Mouse (Mus musculus) testis, adult 2 months (tissue): ENCODE measurements around the gene Cep131. TPM values are rescaled to one million over a fixed set of nuclear protein-coding genes. Genes with fewer than 3 reads are reported as not detected.

ENCODE experiments used
- H3K27ac ChIP-seq: fragments of 200-500 bp; 2 replicates; pipeline ENCODE4 v1.5.1; 2012; ENCODE audit warnings: low read depth, low read length; ENCODE audit not compliant: control insufficient read depth, insufficient read depth
- H3K27me3 ChIP-seq: fragments of 200-500 bp; 2 replicates; pipeline ENCODE4 v1.6.1; 2012; ENCODE audit warnings: mild to moderate bottlenecking, low read length, moderate library complexity; ENCODE audit not compliant: control insufficient read depth, insufficient read depth
- H3K36me3 ChIP-seq: fragments of 200-500 bp; 2 replicates; pipeline ENCODE4 v1.6.1; 2012; ENCODE audit warnings: mild to moderate bottlenecking, low read length; ENCODE audit not compliant: control insufficient read depth, insufficient read depth
- H3K4me1 ChIP-seq: fragments of 200-500 bp; 2 replicates; pipeline ENCODE4 v1.6.1; 2012; ENCODE audit warnings: low read length; ENCODE audit not compliant: control insufficient read depth, insufficient read depth
- H3K4me3 ChIP-seq: fragments of 200-500 bp; 2 replicates; pipeline ENCODE4 v1.5.1; 2012; ENCODE audit warnings: low read depth, mild to moderate bottlenecking, low read length, moderate library complexity, mixed read lengths; ENCODE audit not compliant: control insufficient read depth
- CTCF ChIP-seq: fragments of 200-500 bp; IDR thresholded peaks from 2 replicates; pipeline ENCODE4 v1.5.1; 2012; ENCODE audit warnings: low read depth, mild to moderate bottlenecking, inconsistent platforms, low read length, moderate library complexity; ENCODE audit not compliant: control insufficient read depth, insufficient read depth, insufficient replicate concordance
- POLR2A ChIP-seq: fragments of 200-500 bp; IDR thresholded peaks from 2 replicates; pipeline ENCODE4 v1.6.1; 2012; ENCODE audit warnings: low read depth, mild to moderate bottlenecking, inconsistent platforms, low read length, moderate library complexity; ENCODE audit not compliant: control insufficient read depth
- polyA plus RNA-seq: library from polyadenylated mRNA; depleted of rRNA; stranded (reverse); fragments of >200 nt; gene quantifications from 2 replicates; pipeline ENCODE4 v1.2.3, GENCODE M21; 2012

The Cep131 gene
- polyA plus RNA-seq, 1 experiment = 41.3 TPM

DNA sequence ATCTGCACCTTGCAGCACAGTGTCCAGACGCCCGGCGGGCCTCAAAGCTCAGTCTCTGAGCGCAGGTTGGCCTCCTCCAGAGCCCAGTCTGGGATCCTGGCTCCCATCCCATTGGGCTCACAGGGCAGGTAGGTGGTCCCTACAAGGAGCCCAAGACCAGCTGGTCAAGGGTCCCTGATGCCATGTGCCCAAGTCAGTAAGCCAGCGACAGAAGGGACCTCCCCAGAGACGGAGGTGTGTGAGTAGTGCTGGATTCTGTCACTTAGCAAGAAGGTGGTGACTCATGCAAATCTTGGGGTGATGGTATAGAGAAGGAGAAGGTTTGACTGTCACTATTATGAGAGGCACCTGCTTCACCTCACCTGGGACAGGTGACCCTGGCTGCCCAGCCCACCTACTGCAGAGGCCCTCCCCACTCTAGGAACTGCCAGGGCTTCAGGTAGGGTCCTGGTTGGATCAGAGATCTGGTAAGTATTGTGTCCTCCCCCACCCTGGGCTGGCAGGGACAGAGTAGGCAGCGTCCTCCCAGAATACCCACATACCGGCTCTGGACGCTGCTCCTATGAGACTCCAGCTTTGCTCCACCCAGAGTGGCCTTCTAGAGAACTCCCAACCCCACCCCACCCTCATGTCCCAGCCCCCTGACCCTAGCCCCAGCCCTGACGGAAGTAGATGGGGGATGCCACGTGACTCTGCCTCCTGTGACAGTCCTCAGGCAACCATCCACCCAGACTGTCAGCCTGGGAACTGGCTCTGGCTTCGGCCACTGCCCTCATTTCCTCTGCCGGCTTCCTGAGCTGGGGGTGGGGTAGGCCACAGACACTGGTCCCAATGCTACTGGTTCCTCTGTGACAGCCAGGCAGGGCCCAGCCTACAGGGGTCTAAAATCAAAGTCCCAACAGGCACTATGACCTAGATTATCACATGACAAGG is 45.2 kb downstream of the Cep131 start:
- H3K36me3 ChIP-seq = no peaks in the 10 kb centered on the region
- TF ChIP-seq CTCF (no peak), POLR2A (no peak)
- H3K27ac ChIP-seq = no peak overlapping the region
- H3K4me3 ChIP-seq = no peak overlapping the region
- peaks cover 3% of the 10 kb centered on the region for H3K4me1 ChIP-seq
- H3K27me3 ChIP-seq = peaks cover 2% of the 10 kb centered on the region; the same call in 1 of the 2 replicates

DNA sequence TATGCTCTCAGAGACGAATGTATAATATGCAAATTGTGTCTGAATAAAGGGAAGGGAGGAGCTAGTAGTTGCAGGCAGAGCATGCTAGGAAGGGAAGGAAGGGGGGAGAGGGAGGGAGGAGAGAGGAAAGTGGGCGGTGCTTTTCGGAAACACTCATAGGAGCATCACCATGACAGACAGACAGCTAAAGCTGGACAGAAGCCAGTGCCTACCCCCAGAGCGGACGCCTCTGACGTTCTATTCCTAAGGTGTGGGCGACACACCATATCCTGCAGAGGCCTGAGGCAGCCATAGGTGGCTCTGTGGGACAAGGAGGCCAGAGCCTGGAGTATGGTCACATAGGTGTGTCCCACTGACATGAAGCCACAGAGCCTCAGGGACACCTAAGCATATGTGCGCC is 46.2 kb downstream of the Cep131 start:
- no peak overlapping the region for H3K27ac ChIP-seq
- no peak for TF ChIP-seq CTCF
- no peak for TF ChIP-seq POLR2A
- no peak overlapping the region for H3K4me3 ChIP-seq
- no peaks in the 10 kb centered on the region; the same call in 1 of the 2 replicates for H3K4me1 ChIP-seq
- no peaks in the 10 kb centered on the region for H3K27me3 ChIP-seq
- no peaks in the 10 kb centered on the region for H3K36me3 ChIP-seq

DNA sequence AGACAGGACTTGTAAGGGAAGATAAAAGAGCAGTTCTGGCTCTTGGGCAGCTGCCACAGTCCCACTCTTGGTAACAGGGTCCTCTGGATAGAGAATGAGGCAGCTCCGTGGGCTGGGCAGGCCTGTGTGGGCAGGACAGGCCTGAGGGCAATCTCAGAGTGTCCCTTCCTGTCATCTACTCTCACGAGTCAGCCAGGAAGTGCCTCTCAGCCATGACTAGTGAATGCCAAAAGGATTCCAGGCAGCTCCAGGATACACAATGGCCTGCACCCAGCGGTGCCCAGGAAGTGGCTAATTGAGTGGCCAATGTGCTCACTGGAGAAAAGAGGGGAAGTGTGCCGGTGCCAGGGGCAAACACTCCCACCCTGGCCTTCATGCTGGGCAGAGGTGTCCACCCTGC is 47.0 kb downstream of the Cep131 start:
- Histone ChIP-seq H3K36me3 (no peaks in the 10 kb centered on the region), H3K4me1 (no peaks in the 10 kb centered on the region; the same call in 1 of the 2 replicates), H3K27ac (no peak overlapping the region), H3K27me3 (no peaks in the 10 kb centered on the region), H3K4me3 (no peak overlapping the region)
- TF ChIP-seq CTCF = no peak

DNA sequence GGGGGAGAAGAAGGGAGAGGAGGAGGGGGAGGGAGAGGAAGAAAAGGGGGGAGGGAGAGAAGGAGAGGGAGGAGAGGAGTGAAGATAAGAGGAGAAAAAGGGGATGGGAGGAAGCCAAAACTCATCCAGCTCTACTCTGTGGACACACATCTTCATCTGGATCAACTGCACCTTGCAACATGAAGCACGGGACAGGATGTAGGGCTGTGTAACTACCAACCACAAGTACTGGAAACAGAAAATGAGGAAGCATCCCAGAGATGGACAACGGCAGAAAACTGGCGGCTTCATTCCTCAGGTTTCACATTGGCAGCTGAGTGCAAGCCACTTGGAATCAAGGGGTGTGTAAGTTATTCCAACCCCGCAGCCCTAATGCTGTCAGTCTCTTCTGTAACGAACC is 51.9 kb downstream of the Cep131 start:
- Histone ChIP-seq H3K4me3 (no peak overlapping the region), H3K27me3 (no peaks in the 10 kb centered on the region), H3K27ac (no peak overlapping the region), H3K36me3 (no peaks in the 10 kb centered on the region), H3K4me1 (no peaks in the 10 kb centered on the region)
- TF ChIP-seq CTCF (no peak), POLR2A (no peak)

DNA sequence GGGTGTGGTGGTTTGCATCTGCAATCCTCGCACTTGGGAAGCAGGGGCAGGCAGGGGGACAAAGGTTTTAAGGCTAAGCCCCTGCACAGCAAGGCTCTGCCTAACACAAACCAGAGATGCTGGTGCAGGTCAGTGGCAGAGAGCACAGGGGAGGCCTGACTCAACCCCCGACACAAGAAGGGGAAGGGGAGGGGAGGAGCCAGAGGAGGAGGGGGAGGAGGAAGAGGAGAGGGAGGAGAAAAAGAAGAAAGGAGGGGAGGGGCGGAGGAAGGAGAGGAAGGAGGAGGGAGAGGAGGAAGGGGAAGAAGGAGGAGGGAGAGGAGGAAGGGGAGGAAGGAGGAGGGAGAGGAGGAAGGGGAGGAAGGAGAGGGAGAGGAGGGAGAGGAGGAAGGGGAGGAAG is 52.3 kb downstream of the Cep131 start:
- no peak for TF ChIP-seq POLR2A
- TF ChIP-seq CTCF = no peak
- H3K27me3 ChIP-seq = no peaks in the 10 kb centered on the region
- no peaks in the 10 kb centered on the region for H3K4me1 ChIP-seq
- H3K27ac ChIP-seq = no peak overlapping the region
- H3K36me3 ChIP-seq = no peaks in the 10 kb centered on the region
- no peak overlapping the region for H3K4me3 ChIP-seq

DNA sequence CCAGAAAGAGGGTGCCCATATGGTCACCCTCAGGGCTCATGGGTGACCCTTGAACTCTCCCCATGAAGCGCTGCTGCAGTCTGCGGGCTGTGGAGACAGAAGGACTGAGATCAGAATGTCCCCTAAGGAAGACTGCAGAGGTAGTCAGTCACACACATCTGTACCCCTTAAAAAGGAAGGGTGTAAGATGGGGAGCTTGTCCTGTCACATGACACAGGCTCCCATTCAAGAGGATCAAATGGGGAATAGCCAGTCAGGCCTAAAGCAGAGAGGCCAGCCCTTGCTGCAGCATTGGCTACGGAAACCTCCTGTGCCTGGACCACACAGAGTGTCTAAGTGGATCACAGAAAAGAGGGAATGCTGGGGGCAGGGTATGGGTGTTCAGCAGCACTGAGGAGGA is 53.2 kb downstream of the Cep131 start:
- Histone ChIP-seq H3K4me1 (no peaks in the 10 kb centered on the region), H3K27me3 (no peaks in the 10 kb centered on the region)
- no peak for TF ChIP-seq POLR2A
- no peak for TF ChIP-seq CTCF

DNA sequence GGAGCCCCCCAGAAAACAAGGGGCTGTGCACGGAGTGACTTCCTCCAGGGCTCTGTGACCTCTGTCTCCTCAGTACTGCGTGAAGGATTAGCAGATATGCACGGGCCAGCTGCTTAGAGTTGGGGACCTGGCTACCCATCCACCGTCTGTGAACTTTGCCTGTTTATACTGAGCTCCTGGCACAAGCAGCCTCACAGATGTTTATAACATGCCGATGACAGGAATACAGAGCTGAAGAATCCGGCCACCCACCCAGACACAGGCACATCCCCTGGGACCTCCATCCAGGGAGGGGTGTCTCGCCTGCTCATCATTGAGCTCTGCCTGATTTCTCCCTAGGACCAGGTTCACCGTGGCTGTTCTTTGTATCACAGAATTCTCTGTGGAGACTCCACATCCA is 54.6 kb downstream of the Cep131 start:
- H3K36me3 ChIP-seq = no peaks in the 10 kb centered on the region
- TF ChIP-seq POLR2A = no peak
- no peak for TF ChIP-seq CTCF
- H3K27me3 ChIP-seq = no peaks in the 10 kb centered on the region
- H3K4me1 ChIP-seq = no peaks in the 10 kb centered on the region
- H3K4me3 ChIP-seq = no peak overlapping the region
- no peak overlapping the region for H3K27ac ChIP-seq

More for the DNA sequence above, 53.2 kb downstream of the Cep131 start:
- Histone ChIP-seq H3K27ac (no peak overlapping the region), H3K4me3 (no peak overlapping the region), H3K36me3 (no peaks in the 10 kb centered on the region)
